Mouse (Mus musculus): ENCODE data around the gene Dnah8. TPM values are rescaled to one million over a fixed set of nuclear protein-coding genes. Genes with fewer than 3 reads are reported as not detected.

Gene Dnah8
- polyA plus RNA-seq, 1 experiment from 2014 or later: 0.82 TPM

GRCm38 (mm10) chr17:30923566-30923965 lies 299.4 kb downstream of the Dnah8 start:
- no peak for ATAC-seq
- Histone ChIP-seq H3K4me2 (replicated peaks) (no peak overlapping the region), H3K9ac (no peak overlapping the region), H3K27ac (no peak overlapping the region), H3K27me3 (replicated peaks) (no peaks in the 10 kb centered on the region), H3K4me1 (replicated peaks) (no peaks in the 10 kb centered on the region), H3K9me3 (no peaks in the 10 kb centered on the region), H3K4me3 (replicated peaks) (no peak overlapping the region), H3K36me3 (no peaks in the 10 kb centered on the region)
- whole genome bisulfite sequencing: 62% methylated on average over 4 of the region's 4 CpGs

Other genes with a start within 250 kb of the Dnah8 start
- gene Btbd9, start 47.9 kb upstream of the Dnah8 start, polyA plus RNA-seq (2015; fragmentation: Nextera tagmentation; extraction: Ambion mirVana): 52.8 and 53.1 TPM in 2 replicates
- 215 and 241 TPM in 2 replicates for gene Glo1, start 2.5 kb downstream of the Dnah8 start, polyA plus RNA-seq (2015; fragmentation: Nextera tagmentation; extraction: Ambion mirVana)

Data from intestine, embryonic 15.5 days (tissue).